Mouse (Mus musculus): Measurements from ENCODE around the gene Wfdc12. TPM values are rescaled to one million over a fixed set of nuclear protein-coding genes. Genes with fewer than 3 reads are reported as not detected.
A peak's percentile ranks its signal among the peaks of the same experiment; 100 is the strongest.

Gene Wfdc12
- total RNA-seq, 4 experiments from 2014 or later = not detected

- no peak for DNase-seq (ENCODE audit: low spot score)
Measured at GRCm38 (mm10) chr2:164177831-164178230, 12.6 kb downstream of the Wfdc12 start.

GRCm38 (mm10) chr2:164175850-164176249 is 14.6 kb downstream of the Wfdc12 start:
- DNase-seq (ENCODE audit: low spot score) = no peak

GRCm38 (mm10) chr2:164174649-164175395 is 15.6 kb downstream of the Wfdc12 start:
- no peak for DNase-seq (ENCODE audit: low spot score)

GRCm38 (mm10) chr2:164173394-164173793 is 17.0 kb downstream of the Wfdc12 start:
- no peak for DNase-seq (ENCODE audit: low spot score)

- DNase-seq (ENCODE audit: low spot score) = no peak
Measured at GRCm38 (mm10) chr2:164170902-164171301, 19.5 kb downstream of the Wfdc12 start, which contains the start of gene Kcns1. Gene Kcns1, minus strand, starts transcription at chr2:164171113.

- no peak for DNase-seq (ENCODE audit: low spot score)
Measured at GRCm38 (mm10) chr2:164170326-164170725, 20.1 kb downstream of the Wfdc12 start.

- DNase-seq (ENCODE audit: low spot score) = no peak
Measured at GRCm38 (mm10) chr2:164168571-164168946, 21.8 kb downstream of the Wfdc12 start.

- no peak for DNase-seq (ENCODE audit: low spot score)
Measured at GRCm38 (mm10) chr2:164167752-164168570, 22.4 kb downstream of the Wfdc12 start.

- no peak for DNase-seq (ENCODE audit: low spot score)
Measured at GRCm38 (mm10) chr2:164164941-164165340, 25.5 kb downstream of the Wfdc12 start.

- DNase-seq (ENCODE audit: low spot score) = no peak
Measured at GRCm38 (mm10) chr2:164161515-164162055, 28.8 kb downstream of the Wfdc12 start.

- DNase-seq (ENCODE audit: low spot score) = no peak
Measured at GRCm38 (mm10) chr2:164158838-164159237, 31.6 kb downstream of the Wfdc12 start.

- no peak for DNase-seq (ENCODE audit: low spot score)
Measured at GRCm38 (mm10) chr2:164156158-164156557, 34.2 kb downstream of the Wfdc12 start.

GRCm38 (mm10) chr2:164154007-164154406 is 36.4 kb downstream of the Wfdc12 start:
- DNase-seq (ENCODE audit: low spot score) = no peak

GRCm38 (mm10) chr2:164152341-164152740 is 38.1 kb downstream of the Wfdc12 start:
- DNase-seq (ENCODE audit: low spot score) = no peak

GRCm38 (mm10) chr2:164150086-164150760 is 40.2 kb downstream of the Wfdc12 start:
- no peak for DNase-seq (ENCODE audit: low spot score)

- DNase-seq (ENCODE audit: low spot score) = no peak
Measured at GRCm38 (mm10) chr2:164146556-164146955, 43.9 kb downstream of the Wfdc12 start.

GRCm38 (mm10) chr2:164144541-164144940 is 45.9 kb downstream of the Wfdc12 start:
- DNase-seq (ENCODE audit: low spot score) = no peak

- DNase-seq (ENCODE audit: low spot score) = no peak
Measured at GRCm38 (mm10) chr2:164144025-164144424, 46.4 kb downstream of the Wfdc12 start.

GRCm38 (mm10) chr2:164142021-164142420 is 48.4 kb downstream of the Wfdc12 start:
- DNase-seq (ENCODE audit: low spot score) = peak; percentile 28

Data from heart, adult 8-10 months (tissue).